ENCODE assay signal across 9 mouse cellular contexts in the genomic region with DNA sequence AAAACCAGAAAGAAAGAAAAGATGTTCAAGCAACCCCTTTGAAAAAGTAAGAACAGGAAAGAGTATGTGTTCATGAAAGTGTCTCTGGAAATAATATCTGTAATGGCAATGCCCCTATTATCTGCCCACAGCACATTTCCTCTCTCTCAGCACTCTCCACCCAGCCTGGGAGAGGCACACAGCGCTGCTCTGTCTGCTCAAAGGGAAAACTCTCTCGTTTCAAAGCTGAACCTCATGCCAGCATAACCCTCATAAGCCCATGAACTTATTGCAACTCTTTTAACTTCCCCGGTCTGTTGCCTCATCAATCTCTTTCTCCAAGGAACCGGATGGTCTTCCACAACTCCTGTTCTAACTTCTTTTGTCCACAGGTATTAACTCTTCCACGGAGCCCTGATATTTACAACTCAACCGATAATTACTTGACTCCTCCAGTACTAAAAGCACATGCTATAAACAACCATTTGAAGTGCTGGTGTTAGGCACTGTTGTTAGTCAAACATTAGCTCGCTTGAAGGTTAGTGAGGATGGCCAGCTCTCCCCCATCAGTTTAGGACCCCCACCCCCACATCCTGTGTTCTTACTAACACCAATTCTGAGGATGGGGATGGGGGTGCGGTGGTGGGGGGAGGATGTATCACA. TPM values are rescaled to one million over a fixed set of nuclear protein-coding genes. Genes with fewer than 3 reads are reported as not detected.
DNase-seq lines count a peak whose midpoint lies in the region; ATAC-seq and TF ChIP-seq lines count a peak whose summit lies in the region.
"Had no signal": no experiment of that assay in that cellular context is flagged by ENCODE, and none has a peak within 500 bp of the region (broad histone marks: within the 10 kb centered on the region; RNA-seq: fewer than 3 reads in every experiment).

No protein-coding gene starts in this region.

- intact Hi-C loops in left cerebral cortex, adult 2 months (cut with DNase I) = no loop called here

- H3K27me3 ChIP-seq in forebrain, embryonic 11.5 days (ENCODE audit: control insufficient read depth, insufficient read depth, low read length) = no peaks in the 10 kb centered on the region
- H3K27me3 ChIP-seq in liver, embryonic 11.5 days (replicated peaks; ENCODE audit: control insufficient read depth, insufficient read depth, low read length) = no peaks in the 10 kb centered on the region
- H3K27me3 ChIP-seq in stomach, embryonic 14.5 days (ENCODE audit: control insufficient read depth, insufficient read depth, low read length) = no peaks in the 10 kb centered on the region

- no peak for DNase-seq in left cerebral cortex, adult 2 months (ENCODE audit: extremely low spot score in 1 of 2, low spot score in 2 of 2)
- DNase-seq in left cerebral cortex, adult 18-20 months (ENCODE audit: low spot score in 2 of 2) = no peak
- DNase-seq in forebrain, embryonic 11.5 days (ENCODE audit: low spot score) = no peak
- DNase-seq in liver, embryonic 11.5 days (ENCODE audit: low spot score) = peak; percentile 53
- no peak for DNase-seq in cerebellum, adult 8-10 months
- no peak for DNase-seq in urinary bladder, adult 18-20 months (ENCODE audit: low spot score in 2 of 2)
- no peak for DNase-seq in cerebellum, postnatal 4 days (ENCODE audit: low spot score in 2 of 2)

- peak overlapping the region; percentile 66; the same call in 1 of the 2 replicates for H3K27ac ChIP-seq in left cerebral cortex, adult 2 months
- H3K27ac ChIP-seq in forebrain, embryonic 11.5 days (ENCODE audit: low read depth, low read length) = peak overlapping the region; percentile 53
- peak overlapping the region; percentile 98 for H3K27ac ChIP-seq in liver, embryonic 11.5 days (ENCODE audit: low read depth, low read length)
- H3K27ac ChIP-seq in stomach, embryonic 14.5 days (ENCODE audit: low read length) = peak overlapping the region; percentile 87
- H3K27ac ChIP-seq: macrophage had no signal

- no peaks in the 10 kb centered on the region for H3K36me3 ChIP-seq in forebrain, embryonic 11.5 days (ENCODE audit: control insufficient read depth, insufficient read depth, low read length)
- peaks cover 13% of the 10 kb centered on the region; the same call in 1 of the 2 replicates for H3K36me3 ChIP-seq in liver, embryonic 11.5 days (ENCODE audit: control insufficient read depth, insufficient read depth, low read length)
- H3K36me3 ChIP-seq in stomach, embryonic 14.5 days (ENCODE audit: control insufficient read depth, insufficient read depth, low read length) = peaks cover 3% of the 10 kb centered on the region; the same call in 1 of the 2 replicates

- H3K9me3 ChIP-seq in forebrain, embryonic 11.5 days (ENCODE audit: control insufficient read depth, low read length) = no peaks in the 10 kb centered on the region
- H3K9me3 ChIP-seq in liver, embryonic 11.5 days (ENCODE audit: control insufficient read depth, low read length) = no peaks in the 10 kb centered on the region
- H3K9me3 ChIP-seq in stomach, embryonic 14.5 days (ENCODE audit: control insufficient read depth, low read depth, low read length) = no peaks in the 10 kb centered on the region

- H3K4me3 ChIP-seq in left cerebral cortex, adult 2 months = no peak overlapping the region
- no peak overlapping the region for H3K4me3 ChIP-seq in forebrain, embryonic 11.5 days (ENCODE audit: low read depth, low read length)
- H3K4me3 ChIP-seq in liver, embryonic 11.5 days (ENCODE audit: low read depth, low read length) = peak overlapping the region; percentile 12; the same call in 1 of the 2 replicates
- no peak overlapping the region for H3K4me3 ChIP-seq in stomach, embryonic 14.5 days (ENCODE audit: low read depth, low read length)

- WGBS in forebrain, embryonic 11.5 days = 27% methylated on average over 8 of the region's 8 CpGs
- WGBS in liver, embryonic 11.5 days = 6% methylated on average over 8 of the region's 8 CpGs
- 3% methylated on average over 8 of the region's 8 CpGs for WGBS in stomach, embryonic 14.5 days

- H3K4me2 ChIP-seq in forebrain, embryonic 11.5 days (ENCODE audit: low read depth, low read length, severe bottlenecking) = no peak overlapping the region
- peak overlapping the region; percentile 66 for H3K4me2 ChIP-seq in liver, embryonic 11.5 days
- H3K4me2 ChIP-seq in stomach, embryonic 14.5 days (replicated peaks; ENCODE audit: low read depth, low read length) = peak overlapping the region; percentile 24

- peaks cover 21% of the 10 kb centered on the region for H3K4me1 ChIP-seq in forebrain, embryonic 11.5 days (replicated peaks; ENCODE audit: control insufficient read depth, insufficient read depth, low read length)
- H3K4me1 ChIP-seq in liver, embryonic 11.5 days (replicated peaks; ENCODE audit: control insufficient read depth, insufficient read depth, low read length) = peaks cover 45% of the 10 kb centered on the region
- peaks cover 34% of the 10 kb centered on the region for H3K4me1 ChIP-seq in stomach, embryonic 14.5 days (ENCODE audit: control insufficient read depth, insufficient read depth, low read length)

- H3K9ac ChIP-seq in forebrain, embryonic 11.5 days (ENCODE audit: low read length) = no peak overlapping the region
- peak overlapping the region; percentile 64 for H3K9ac ChIP-seq in liver, embryonic 11.5 days (ENCODE audit: low read depth, low read length)
- no peak overlapping the region for H3K9ac ChIP-seq in stomach, embryonic 14.5 days (replicated peaks; ENCODE audit: low read depth, low read length)

- peak; percentile 42; the same call in 1 of the 2 replicates for ATAC-seq in forebrain, embryonic 11.5 days (replicated peaks; ENCODE audit: low FRiP score)
- peak; percentile 88 for ATAC-seq in liver, embryonic 11.5 days (replicated peaks; ENCODE audit: low FRiP score)
- peak; percentile 70 for ATAC-seq in stomach, embryonic 14.5 days (ENCODE audit: insufficient number of reproducible peaks, insufficient read depth, low FRiP score, low read depth)

- TF ChIP-seq CTCF in left cerebral cortex, adult 2 months (IDR thresholded peaks at IDR 0.05) = no peak

RNA-seq across cellular contexts. Expression of a gene that starts 23.7 kb away (rescaled TPM):
- 10 to 100 TPM; 28.4 to 30.0 TPM for total RNA-seq in left cerebral cortex, adult 2 months (2021)
- total RNA-seq in left cerebral cortex, adult 18-20 months (2021) = 10 to 100 TPM; 27.5 to 32.3 TPM
- polyA plus RNA-seq in forebrain, embryonic 11.5 days (2014; fragmentation: Nextera tagmentation; extraction: Ambion mirVana) = 18.5 and 24.3 TPM in 2 replicates
- polyA plus RNA-seq in liver, embryonic 11.5 days (2014; fragmentation: Nextera tagmentation; extraction: Ambion mirVana) = 60.7 and 66.0 TPM in 2 replicates
- polyA plus RNA-seq in stomach, embryonic 14.5 days (2014; fragmentation: Nextera tagmentation; extraction: Ambion mirVana) = 37.3 and 41.2 TPM in 2 replicates

RNA-seq across cellular contexts. Expression of a gene that starts 26.5 kb away (rescaled TPM):
- 10 to 100 TPM; 26.7 to 32.5 TPM for total RNA-seq in left cerebral cortex, adult 2 months (2021)
- 10 to 100 TPM; 26.4 to 30.5 TPM for total RNA-seq in left cerebral cortex, adult 18-20 months (2021)
- polyA plus RNA-seq in forebrain, embryonic 11.5 days (2014; fragmentation: Nextera tagmentation; extraction: Ambion mirVana) = 30.5 and 30.6 TPM in 2 replicates
- 25.9 and 28.8 TPM in 2 replicates for polyA plus RNA-seq in liver, embryonic 11.5 days (2014; fragmentation: Nextera tagmentation; extraction: Ambion mirVana)
- polyA plus RNA-seq in stomach, embryonic 14.5 days (2014; fragmentation: Nextera tagmentation; extraction: Ambion mirVana) = 27.7 and 30.9 TPM in 2 replicates

RNA-seq across cellular contexts. Expression of a gene that starts 26.6 kb away (rescaled TPM):
- 10 to 100 TPM; 12.3 to 13.0 TPM for total RNA-seq in left cerebral cortex, adult 2 months (2021)
- total RNA-seq in left cerebral cortex, adult 18-20 months (2021) = 10 to 100 TPM; 10.6 to 11.4 TPM
- 40.5 and 46.0 TPM in 2 replicates for polyA plus RNA-seq in forebrain, embryonic 11.5 days (2014; fragmentation: Nextera tagmentation; extraction: Ambion mirVana)
- polyA plus RNA-seq in liver, embryonic 11.5 days (2014; fragmentation: Nextera tagmentation; extraction: Ambion mirVana) = 16.6 and 17.9 TPM in 2 replicates
- polyA plus RNA-seq in stomach, embryonic 14.5 days (2014; fragmentation: Nextera tagmentation; extraction: Ambion mirVana) = 25.9 and 27.2 TPM in 2 replicates
